Mouse (Mus musculus) lung, postnatal 0 days (tissue): ENCODE results near the gene Olfr710. TPM values are rescaled to one million over a fixed set of nuclear protein-coding genes. Genes with fewer than 3 reads are reported as not detected.
"Not testable (repeated sequence)": the region's sequence is repeated elsewhere in the genome, so short reads cannot be mapped to it uniquely, and the experiment has no call there.

Experiments
- ATAC-seq: fragments of 200-750 bp; cut with Nextera tagmentation; 2 replicates; pipeline ENCODE4 v1.8.0; 2017; ENCODE audit warnings: moderate library complexity
- DNase-seq: peaks from one replicate; pipeline ENCODE4 v3.0.0-alpha.2; 2016; ENCODE audit warnings: low spot score
- H3K27ac ChIP-seq: fragments of 300-500 bp; sonication (generic); 2 replicates; pipeline ENCODE4 v1.5.1; 2014; ENCODE audit warnings: antibody characterized with exemption, mild to moderate bottlenecking, low read length, mixed read lengths
- H3K27me3 ChIP-seq: fragments of 300-500 bp; sonication (generic); replicated peaks from 2 replicates; pipeline ENCODE4 v1.6.1; 2014; ENCODE audit warnings: low read length, mixed read lengths; ENCODE audit not compliant: insufficient read depth
- H3K36me3 ChIP-seq: fragments of 300-500 bp; sonication (generic); 2 replicates; pipeline ENCODE4 v1.6.1; 2014; ENCODE audit warnings: low read length, mixed read lengths; ENCODE audit not compliant: insufficient read depth
- H3K4me1 ChIP-seq: fragments of 300-500 bp; sonication (generic); 2 replicates; pipeline ENCODE4 v1.6.1; 2014; ENCODE audit warnings: antibody characterized with exemption, low read depth, low read length, mixed read lengths; ENCODE audit not compliant: insufficient read depth
- H3K4me2 ChIP-seq: fragments of 300-500 bp; sonication (generic); replicated peaks from 2 replicates; pipeline ENCODE4 v1.6.1; 2014; ENCODE audit warnings: low read depth, mild to moderate bottlenecking, low read length, moderate library complexity, mixed read lengths
- H3K4me3 ChIP-seq: fragments of 300-500 bp; sonication (generic); 2 replicates; pipeline ENCODE4 v1.5.1; 2014; ENCODE audit warnings: low read depth, low read length
- H3K9ac ChIP-seq: fragments of 300-500 bp; sonication (generic); replicated peaks from 2 replicates; pipeline ENCODE4 v1.6.1; 2014; ENCODE audit warnings: low read depth, mild to moderate bottlenecking
- H3K9me3 ChIP-seq: fragments of 300-500 bp; sonication (generic); 2 replicates; pipeline ENCODE4 v1.6.1; 2016; ENCODE audit warnings: low read length, mixed read lengths
- CTCF ChIP-seq: IDR thresholded peaks from 2 replicates; pipeline ENCODE4 v1.5.1; 2016; ENCODE audit warnings: antibody characterized with exemption, mild to moderate bottlenecking
- EP300 ChIP-seq: IDR thresholded peaks from 2 replicates; pipeline ENCODE4 v1.6.1; 2016; ENCODE audit warnings: antibody characterized with exemption, mild to moderate bottlenecking, control low read depth
- WGBS: fragments of 180-500 bp; shearing (Covaris S2); extraction: QIAGEN DNeasy Blood & Tissue Kit; methylation state at CpG from one replicate; pipeline ENCODE4 v1.1.7; 2014; 5-methylcytosine and 5-hydroxymethylcytosine counted together
- polyA plus RNA-seq: library from polyadenylated mRNA; unstranded; fragments of >200 nt; fragmentation: Nextera tagmentation; extraction: Ambion mirVana; gene quantifications from 2 replicates; pipeline ENCODE4 v1.2.1, GENCODE M21; 2015

Gene Olfr710
- polyA plus RNA-seq, 1 experiment from 2014 or later = not detected

- TF ChIP-seq CTCF (no peak), EP300 (no peak)
- no peaks in the 10 kb centered on the region for H3K27me3 ChIP-seq
- WGBS = 46% methylated on average over 2 of the region's 2 CpGs
- H3K4me3 ChIP-seq = no peak within 1 kb of the TSS
- no peak within 1 kb of the TSS for H3K4me2 ChIP-seq
- DNase-seq (no peak), ATAC-seq (no peak)
- H3K9me3 ChIP-seq = no peaks in the 10 kb centered on the region
- H3K4me1 ChIP-seq = no peaks in the 10 kb centered on the region
- H3K9ac ChIP-seq = no peak within 1 kb of the TSS
- H3K36me3 ChIP-seq = no peaks in the 10 kb centered on the region
- H3K27ac ChIP-seq = no peak within 1 kb of the TSS
Measured at GRCm38 (mm10) chr7:106907676-106908075, 40.4 kb downstream of the Olfr710 start, which contains the start of gene Olfr1532-ps1. TSS of gene Olfr1532-ps1 (plus strand) at chr7:106908001.

DNA sequence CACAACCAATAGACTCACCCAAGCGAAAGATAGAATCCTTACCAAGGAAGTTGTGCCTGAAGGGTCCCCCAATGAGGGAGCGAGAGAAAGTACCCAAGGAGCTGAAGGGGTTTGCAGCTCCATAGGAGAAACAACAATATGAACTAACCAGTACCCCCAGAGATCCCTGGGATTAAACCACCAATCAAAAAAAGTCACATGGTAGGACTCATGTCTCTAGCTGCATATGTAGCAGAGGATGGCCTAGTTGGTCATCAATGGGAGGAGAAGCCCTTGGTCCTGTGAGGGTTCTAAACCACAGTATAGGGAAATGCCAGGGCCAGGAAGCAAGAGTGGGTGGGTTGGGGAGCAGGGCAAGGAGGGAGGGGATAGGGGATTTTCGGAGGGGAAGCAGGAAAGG, 47.0 kb downstream of the Olfr710 start, which contains the start of gene Olfr707:
Gene Olfr707, minus strand, starts transcription at position 101 of the 400 bp plus-strand sequence.
- not testable (repeated sequence) for H3K9me3 ChIP-seq, H3K27ac ChIP-seq

More for the DNA sequence above, 47.0 kb downstream of the Olfr710 start, which contains the start of gene Olfr707:
- H3K36me3 ChIP-seq, DNase-seq, H3K4me1 ChIP-seq, H3K4me2 ChIP-seq, ATAC-seq, H3K27me3 ChIP-seq, H3K4me3 ChIP-seq, H3K9ac ChIP-seq: not testable (repeated sequence)
- WGBS = 73% methylated on average over 3 of the region's 3 CpGs

Other genes with a start within 250 kb of the Olfr710 start
- gene Olfr695, start 231.9 kb downstream of the Olfr710 start, polyA plus RNA-seq = not detected in 2 replicates
- gene Olfr697, start 205.9 kb downstream of the Olfr710 start, polyA plus RNA-seq = not detected in 2 replicates
- gene Olfr698, start 192.9 kb downstream of the Olfr710 start, polyA plus RNA-seq = not detected in 2 replicates
- not detected in 2 replicates for gene Olfr699, start 155.1 kb downstream of the Olfr710 start, polyA plus RNA-seq
- not detected in 2 replicates for gene Olfr700, start 139.5 kb downstream of the Olfr710 start, polyA plus RNA-seq
- gene Olfr701, start 134.2 kb downstream of the Olfr710 start, polyA plus RNA-seq = not detected in 2 replicates
- not detected in 2 replicates for gene Olfr702, start 114.4 kb downstream of the Olfr710 start, polyA plus RNA-seq
- not detected in 2 replicates for gene Olfr703, start 105.0 kb downstream of the Olfr710 start, polyA plus RNA-seq
- not detected in 2 replicates for gene Olfr704, start 85.1 kb downstream of the Olfr710 start, polyA plus RNA-seq
- not detected in 2 replicates for gene Olfr705, start 71.4 kb downstream of the Olfr710 start, polyA plus RNA-seq
- gene Olfr706, start 60.1 kb downstream of the Olfr710 start, polyA plus RNA-seq = not detected in 2 replicates
- gene Olfr707, start 47.1 kb downstream of the Olfr710 start, polyA plus RNA-seq = not detected in 2 replicates
- gene Olfr1532-ps1, start 40.3 kb downstream of the Olfr710 start, polyA plus RNA-seq = not detected in 2 replicates
- not detected in 2 replicates for gene Olfr709-ps1, start 16.1 kb downstream of the Olfr710 start, polyA plus RNA-seq
- gene Olfr6, start 15.6 kb upstream of the Olfr710 start, polyA plus RNA-seq = not detected in 2 replicates
- gene Olfr711, start 27.1 kb upstream of the Olfr710 start, polyA plus RNA-seq = not detected in 2 replicates
- gene Olfr2, start 57.8 kb upstream of the Olfr710 start, polyA plus RNA-seq = not detected in 2 replicates
- gene Olfr713, start 82.9 kb upstream of the Olfr710 start, polyA plus RNA-seq = not detected in 2 replicates
- not detected in 2 replicates for gene Olfr714, start 122.7 kb upstream of the Olfr710 start, polyA plus RNA-seq
- gene Olfr17, start 144.9 kb upstream of the Olfr710 start, polyA plus RNA-seq = not detected in 2 replicates
- gene Olfr715b, start 162.1 kb upstream of the Olfr710 start, polyA plus RNA-seq = not detected in 2 replicates
- gene Olfr715, start 182.8 kb upstream of the Olfr710 start, polyA plus RNA-seq = not detected in 2 replicates
- not detected in 2 replicates for gene Olfr716, start 190.0 kb upstream of the Olfr710 start, polyA plus RNA-seq
- not detected in 2 replicates for gene Nlrp14, start 218.7 kb upstream of the Olfr710 start, polyA plus RNA-seq